Mouse (Mus musculus) layer of hippocampus, postnatal 25 days (tissue): Measurements from ENCODE around the gene Cdk5r2. TPM values are rescaled to one million over a fixed set of nuclear protein-coding genes. Genes with fewer than 3 reads are reported as not detected.
A peak's percentile ranks its signal among the peaks of the same experiment; 100 is the strongest.

ENCODE experiments used
- DNase-seq, 2 experiments: peaks; one replicate each; pipeline ENCODE4 v3.0.0; 2022; ENCODE audit warnings: mixed read lengths in 2 of 2, low spot score in 1 of 2; ENCODE audit errors: extremely low spot score in 1 of 2
- microRNA-seq, 2 experiments: library from miRNA; unstranded; fragments of <30 nt; microRNA quantifications; one replicate each; pipeline ENCODE4 v1.2.0; 2021
- total RNA-seq, 2 experiments: library from RNA; stranded (reverse); gene quantifications; 2 replicates each; pipeline ENCODE4 v1.2.3; 2021

Gene Cdk5r2
- total RNA-seq, 2 experiments from 2014 or later, result 224 to 251 TPM

- no peak for DNase-seq
Observed at GRCm38 (mm10) chr1:74885369-74886042, 30.8 kb downstream of the Cdk5r2 start, which contains the start of gene Fev. Gene Fev, minus strand, starts transcription at chr1:74885419.

GRCm38 (mm10) chr1:74891513-74891912, 36.8 kb downstream of the Cdk5r2 start:
- DNase-seq, result no peak

GRCm38 (mm10) chr1:74892351-74893133, 37.8 kb downstream of the Cdk5r2 start:
- no peak for DNase-seq

- peak in 1 of 2 experiments; percentile 59 for DNase-seq
Observed at GRCm38 (mm10) chr1:74893134-74893855, 38.6 kb downstream of the Cdk5r2 start, which contains the start of gene Cryba2. Gene Cryba2, minus strand, starts transcription at chr1:74893143.

- peak; percentile 61 to 73 for DNase-seq
Observed at GRCm38 (mm10) chr1:74894966-74895365, 40.2 kb downstream of the Cdk5r2 start.

GRCm38 (mm10) chr1:74897976-74898375, 43.2 kb downstream of the Cdk5r2 start:
- DNase-seq, result no peak

GRCm38 (mm10) chr1:74898656-74899431, 44.1 kb downstream of the Cdk5r2 start:
- DNase-seq, result no peak

GRCm38 (mm10) chr1:74900341-74901285, 45.9 kb downstream of the Cdk5r2 start:
- no peak for DNase-seq

GRCm38 (mm10) chr1:74901686-74902085, 47.0 kb downstream of the Cdk5r2 start:
- DNase-seq, result peak; percentile 47 to 89

- no peak for DNase-seq
Observed at GRCm38 (mm10) chr1:74902191-74902590, 47.5 kb downstream of the Cdk5r2 start.

Small RNAs within 50 kb of the gene (microRNA-seq; reads per million reads assigned to microRNA genes)
- gene Mir375, result 206 to 215 reads per million in 2 experiments

Other genes with a start within 250 kb of the Cdk5r2 start
- 10 to 100 TPM; 20.3 to 26.7 TPM for gene Ttll4, start 193.2 kb upstream of the Cdk5r2 start, total RNA-seq
- 1 to 10 TPM; 2.5 to 2.9 TPM for gene Cyp27a1, start 141.4 kb upstream of the Cdk5r2 start, total RNA-seq
- gene Prkag3, start 105.7 kb upstream of the Cdk5r2 start, total RNA-seq, result not detected
- under 1 TPM in 1 of 2 experiments, not detected in 1; 0.37 TPM for gene Wnt6, start 83.0 kb upstream of the Cdk5r2 start, total RNA-seq
- 1 to 10 TPM; 2.0 to 2.2 TPM for gene Wnt10a, start 63.4 kb upstream of the Cdk5r2 start, total RNA-seq
- gene Fev, start 30.5 kb downstream of the Cdk5r2 start, total RNA-seq, result not detected
- under 1 TPM in 1 of 2 experiments, not detected in 1; 0.39 TPM for gene Cryba2, start 38.2 kb downstream of the Cdk5r2 start, total RNA-seq
- 1 to 10 TPM; 1.2 to 2.3 TPM for gene Cfap65, start 80.7 kb downstream of the Cdk5r2 start, total RNA-seq
- under 1 TPM; 0.10 to 0.38 TPM for gene Ihh, start 96.7 kb downstream of the Cdk5r2 start, total RNA-seq